Mouse (Mus musculus) cerebellum, adult 9-11 months (tissue): ENCODE data around the gene Znrf1.

Experiments used
- DNase-seq: peaks from one replicate; pipeline ENCODE4 v3.0.0; 2022

Gene Znrf1

GRCm38 (mm10) chr8:111571661-111572060 lies 35.8 kb downstream of the Znrf1 start:
- DNase-seq = no peak

DNA sequence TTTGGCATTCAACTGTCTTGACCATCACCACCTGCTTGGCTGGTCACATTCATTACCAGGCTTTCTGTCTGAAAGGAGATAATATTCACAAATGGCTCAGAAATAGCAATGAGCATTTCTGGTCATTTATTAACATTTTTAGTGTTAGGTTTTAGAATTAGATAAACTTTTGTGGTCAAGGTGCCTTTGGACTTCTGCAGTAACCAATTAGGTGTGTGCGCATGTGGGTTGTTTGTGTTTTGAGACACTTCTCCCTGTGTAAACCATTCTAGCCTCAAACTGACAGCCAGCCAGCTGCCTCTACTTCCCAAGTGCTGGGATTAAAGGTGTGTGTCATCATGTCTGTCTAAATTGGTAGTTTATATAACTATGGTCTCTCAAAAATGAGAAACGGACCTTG lies 36.5 kb downstream of the Znrf1 start:
- DNase-seq = no peak

- DNase-seq = no peak
Measured at GRCm38 (mm10) chr8:111573583-111573982, 37.7 kb downstream of the Znrf1 start.

DNA sequence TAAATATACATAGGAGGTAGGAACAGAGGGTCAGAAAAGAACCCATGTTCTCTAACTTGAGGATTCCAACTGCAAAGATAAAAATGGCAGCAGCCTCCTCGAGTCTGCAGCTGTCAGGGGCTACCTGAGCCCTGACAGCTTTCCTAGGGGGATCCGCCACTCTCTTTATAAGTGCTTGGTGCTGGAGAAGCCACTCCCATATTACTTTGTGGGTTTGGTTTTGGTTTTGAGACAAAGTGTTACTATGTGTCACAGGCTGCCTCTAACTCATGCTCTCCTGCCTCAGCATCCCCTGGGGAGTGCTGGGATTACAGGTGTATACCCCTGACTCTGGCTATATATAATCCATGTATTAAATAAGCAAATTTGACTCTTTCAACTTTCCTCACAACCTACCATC lies 38.1 kb downstream of the Znrf1 start:
- DNase-seq = no peak

DNA sequence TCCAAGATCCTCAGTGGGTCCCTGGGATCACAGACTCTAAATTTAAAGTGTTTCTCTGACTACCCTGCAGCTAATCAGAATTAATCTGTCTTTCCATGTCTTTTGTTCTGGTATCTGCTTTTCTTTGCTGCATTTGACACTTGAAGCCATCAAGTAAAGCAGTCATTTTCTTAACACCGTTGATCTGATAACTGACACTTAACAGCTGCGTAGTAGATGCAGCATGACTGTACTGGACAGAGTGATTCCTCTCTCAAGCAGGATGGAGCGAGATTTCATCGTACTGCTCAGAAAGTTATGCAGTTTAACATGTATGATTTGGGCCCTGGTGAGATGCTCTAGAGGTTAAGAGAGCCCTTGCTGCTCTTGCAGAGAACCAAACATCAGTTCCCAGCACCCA lies 39.6 kb downstream of the Znrf1 start:
- DNase-seq = no peak

GRCm38 (mm10) chr8:111576501-111576900 lies 40.6 kb downstream of the Znrf1 start:
- no peak for DNase-seq

DNA sequence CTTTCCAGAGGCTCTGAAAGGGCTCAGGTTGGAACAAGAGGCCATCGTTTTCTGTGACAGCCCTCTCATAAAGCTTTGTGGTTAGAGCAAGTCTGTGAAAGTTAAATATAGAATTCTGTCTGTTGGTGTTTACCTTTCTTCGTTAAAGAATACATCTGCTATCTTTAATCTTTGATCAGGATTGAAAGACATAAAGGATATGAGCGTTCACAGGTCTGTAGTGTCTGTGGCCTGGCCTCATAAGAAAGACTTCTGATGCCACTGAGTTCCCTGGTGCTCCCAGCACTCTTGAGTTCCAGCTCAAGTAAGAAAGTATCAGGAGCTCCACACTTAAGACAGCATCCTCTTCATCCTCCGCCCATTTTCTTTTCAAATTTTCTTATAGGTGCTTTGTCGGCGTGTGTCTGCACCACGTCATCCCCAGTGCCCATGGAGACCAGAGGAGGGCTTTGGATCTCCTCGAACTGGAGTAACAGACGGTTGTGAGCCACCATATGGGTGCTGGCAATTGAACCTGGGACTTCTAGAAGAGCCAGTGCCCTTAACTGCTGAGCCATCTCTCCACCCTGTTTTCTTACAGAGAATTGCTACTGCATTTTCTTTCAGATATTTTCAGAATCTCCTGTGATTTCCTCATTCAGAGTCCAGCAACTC lies 42.1 kb downstream of the Znrf1 start:
- DNase-seq = no peak

DNA sequence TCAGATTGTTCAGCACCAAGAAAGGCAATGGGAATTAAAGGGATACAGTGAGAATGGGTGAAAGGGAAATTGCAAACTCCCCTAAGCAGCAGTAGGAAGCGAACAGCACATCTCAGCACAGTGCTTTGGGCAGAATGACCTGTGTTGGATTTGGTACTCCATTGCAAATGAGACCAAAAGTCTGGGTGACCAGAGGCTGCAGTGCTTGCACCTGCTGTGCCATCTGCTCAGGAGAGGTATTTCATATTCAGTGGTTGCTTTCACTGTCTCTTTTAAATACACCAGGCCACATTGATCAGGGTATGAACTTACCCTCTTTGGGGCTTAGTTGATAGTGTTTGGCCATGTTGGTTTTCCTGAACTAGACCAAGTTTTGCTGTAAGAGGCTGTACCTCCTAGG lies 43.4 kb downstream of the Znrf1 start:
- peak; percentile 71 for DNase-seq

GRCm38 (mm10) chr8:111580306-111580705 lies 44.4 kb downstream of the Znrf1 start:
- DNase-seq = no peak

DNA sequence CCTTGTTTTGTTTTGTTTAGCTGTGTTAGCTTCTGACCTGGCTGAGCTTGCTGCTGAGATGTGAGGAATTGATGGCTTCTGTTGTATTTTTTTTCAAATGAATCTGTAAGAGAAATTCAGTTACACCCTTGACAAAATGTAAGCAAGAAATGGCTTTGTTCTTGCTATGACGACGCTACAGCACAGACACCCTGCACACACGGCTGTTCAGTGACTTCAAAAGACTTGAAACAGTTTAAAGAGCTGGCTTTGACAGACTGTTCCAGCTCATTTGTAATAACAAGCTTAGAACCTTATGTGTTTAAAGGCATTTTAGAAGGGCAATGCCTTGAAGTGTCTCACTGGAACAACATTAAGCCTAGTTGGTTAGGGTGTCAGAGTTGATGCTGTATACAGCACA lies 46.5 kb downstream of the Znrf1 start:
- DNase-seq = no peak

DNA sequence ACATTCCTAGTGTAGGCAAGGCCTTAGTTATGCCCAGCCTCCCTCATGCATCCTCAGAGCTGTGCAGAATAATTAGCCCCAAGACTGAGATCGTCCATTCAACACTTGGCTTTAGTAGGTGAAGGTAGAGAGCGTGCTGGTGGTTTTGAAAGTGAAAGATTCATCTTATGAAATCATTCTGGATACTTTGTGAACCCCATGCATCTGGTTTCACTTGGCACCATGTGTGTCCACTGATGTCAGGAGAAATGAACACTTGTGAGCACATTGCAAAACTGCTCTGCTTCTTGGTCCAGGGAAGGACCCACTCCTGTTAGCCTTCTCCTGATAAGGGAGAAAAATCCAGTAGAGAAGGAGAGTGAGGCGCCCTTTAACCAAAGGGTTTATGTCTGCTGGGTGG lies 49.0 kb downstream of the Znrf1 start:
- no peak for DNase-seq

- DNase-seq = no peak
Measured at GRCm38 (mm10) chr8:111587545-111588094, 51.7 kb downstream of the Znrf1 start.

GRCm38 (mm10) chr8:111588336-111588735 lies 52.4 kb downstream of the Znrf1 start:
- DNase-seq = no peak

DNA sequence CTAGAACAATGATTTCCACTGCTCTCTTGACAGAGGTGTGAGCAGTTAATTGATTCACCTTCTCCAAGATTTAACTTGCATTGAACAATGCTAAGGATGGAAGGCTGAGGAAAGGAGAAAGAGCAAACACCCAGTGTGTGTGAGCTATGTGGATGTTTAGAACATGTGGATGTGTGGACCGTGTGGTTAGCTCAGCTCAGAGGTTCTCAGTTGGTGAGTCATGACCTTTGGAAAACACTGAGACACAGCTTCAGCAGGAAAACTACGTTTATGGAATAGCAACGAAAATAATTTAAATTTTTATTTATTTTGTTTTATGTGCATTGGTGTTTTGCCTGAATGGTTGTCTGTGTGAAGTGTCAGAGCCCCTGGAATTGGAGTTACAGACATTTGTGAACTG lies 54.3 kb downstream of the Znrf1 start:
- no peak for DNase-seq

- DNase-seq = no peak
Measured at GRCm38 (mm10) chr8:111591176-111591575, 55.3 kb downstream of the Znrf1 start.

- DNase-seq = no peak
Measured at GRCm38 (mm10) chr8:111592390-111592910, 56.6 kb downstream of the Znrf1 start.

GRCm38 (mm10) chr8:111594044-111594840 lies 58.3 kb downstream of the Znrf1 start:
- DNase-seq = no peak

DNA sequence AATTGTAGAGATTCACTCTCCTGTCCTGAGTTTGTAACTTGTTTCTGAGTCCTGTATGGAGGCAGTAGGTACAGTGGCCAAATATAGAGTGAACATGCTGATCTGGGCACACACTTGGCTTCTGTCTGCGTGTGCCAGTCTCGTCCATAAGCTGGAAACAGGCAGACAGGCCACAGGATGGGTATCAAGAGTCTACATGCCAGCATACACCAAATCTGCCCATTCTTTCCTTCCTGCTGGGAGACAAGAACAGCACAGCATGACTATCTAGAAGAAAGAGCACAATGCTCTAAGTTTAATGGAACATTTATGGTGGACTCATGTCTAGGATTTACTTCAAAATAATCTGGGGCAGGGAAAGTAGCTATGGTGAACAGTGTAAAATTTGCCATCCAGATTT lies 59.1 kb downstream of the Znrf1 start:
- peak; percentile 44 for DNase-seq

- DNase-seq = no peak
Measured at GRCm38 (mm10) chr8:111595712-111596484, 60.0 kb downstream of the Znrf1 start.

DNA sequence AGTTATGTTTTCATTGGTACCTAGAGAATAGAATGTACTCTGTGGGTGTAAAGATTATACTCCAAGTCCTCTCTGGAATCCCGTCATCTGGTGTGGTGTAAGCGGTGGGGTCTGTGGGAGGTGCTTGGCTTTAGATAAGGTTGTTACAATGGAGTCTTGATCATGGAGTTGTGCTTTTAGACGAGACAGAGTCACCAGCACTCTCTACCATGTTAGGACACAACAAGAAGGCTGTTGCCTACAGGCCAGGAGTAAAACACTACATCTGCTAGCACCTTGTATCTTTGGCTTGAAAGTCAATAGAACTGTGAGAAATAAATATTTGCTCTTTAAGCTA lies 60.6 kb downstream of the Znrf1 start:
- no peak for DNase-seq

GRCm38 (mm10) chr8:111597310-111597709 lies 61.4 kb downstream of the Znrf1 start:
- DNase-seq = no peak

DNA sequence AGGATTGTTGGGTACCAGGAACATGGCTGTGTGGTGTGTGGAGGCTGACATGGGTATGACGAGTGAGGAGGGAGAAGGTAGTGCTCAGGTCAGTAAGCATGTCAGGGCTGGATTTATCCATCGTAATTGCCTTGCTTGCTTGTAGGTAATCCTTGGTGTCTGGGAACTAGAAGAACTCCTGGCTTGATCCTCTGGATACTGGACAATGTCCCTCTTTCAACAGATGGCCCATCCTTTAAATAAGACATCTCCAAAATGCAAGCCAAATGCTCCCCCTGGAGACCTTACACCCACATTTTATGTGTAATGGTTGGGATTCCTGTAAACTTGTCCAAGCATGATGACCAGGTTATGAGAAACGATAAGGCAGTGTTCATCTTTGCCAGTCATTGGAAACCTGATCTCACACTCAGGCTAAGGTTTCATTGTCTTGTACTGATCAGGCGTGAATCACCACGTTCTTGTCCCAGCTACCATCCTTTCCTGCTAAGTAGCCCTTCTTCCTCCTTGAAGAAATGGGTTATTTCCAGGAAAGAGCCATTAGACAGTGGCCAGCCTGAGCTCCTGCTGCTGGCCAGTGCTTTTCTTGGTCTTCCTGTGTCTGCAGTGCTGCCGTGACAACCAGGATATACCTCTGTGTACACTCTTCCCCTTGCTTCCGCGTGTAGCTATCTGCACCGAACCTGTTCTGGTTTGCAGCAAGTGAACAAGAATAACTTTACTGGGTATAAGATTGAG lies 64.0 kb downstream of the Znrf1 start:
- peak; percentile 51 for DNase-seq

- peak; percentile 75 for DNase-seq
Measured at GRCm38 (mm10) chr8:111602050-111602449, 66.2 kb downstream of the Znrf1 start.
